Mouse (Mus musculus): Measurements from ENCODE around the gene Thumpd3. TPM values are rescaled to one million over a fixed set of nuclear protein-coding genes. Genes with fewer than 3 reads are reported as not detected.

Gene Thumpd3
- total RNA-seq, 1 experiment: 63.6 TPM

- DNase-seq (ENCODE audit: low read depth, low spot score): no peak
- Histone ChIP-seq H3K4me3 (ENCODE audit: insufficient read depth in 1 of 2, low read depth in 1 of 2, low read length in 2 of 2, poor library complexity in 1 of 2, severe bottlenecking in 1 of 2) (no peak overlapping the region), H3K9ac (ENCODE audit: insufficient read depth, low read depth, low read length, poor library complexity, severe bottlenecking) (no peak overlapping the region), H3K9me3 (ENCODE audit: control insufficient read depth, insufficient read depth, low read depth, low read length) (no peaks in the 10 kb centered on the region), H3K36me3 (ENCODE audit: control insufficient read depth, insufficient read depth, low read length, poor library complexity, severe bottlenecking) (peaks cover 17% of the 10 kb centered on the region), H3K27ac (ENCODE audit: insufficient read depth, low read depth, low read length, poor library complexity, severe bottlenecking) (no peak overlapping the region), H3K4me1 (ENCODE audit: control insufficient read depth in 2 of 2, insufficient read depth in 2 of 2, low read length in 2 of 2, poor library complexity in 1 of 2) (peaks cover 0 to 4% of the 10 kb centered on the region in 2 experiments; a peak in 1 of 4 replicates)
- TF ChIP-seq ZNF384 (IDR thresholded peaks at IDR 0.05; ENCODE audit: low read depth, low read length) (no peak), HCFC1 (IDR thresholded peaks at IDR 0.05; ENCODE audit: borderline replicate concordance, insufficient read depth, low read length) (no peak), ZC3H11A (IDR thresholded peaks at IDR 0.05; ENCODE audit: borderline replicate concordance, low read depth, low read length) (no peak), CHD2 (IDR thresholded peaks at IDR 0.05; ENCODE audit: low read depth, low read length) (no peak), MAFK (IDR thresholded peaks at IDR 0.05; ENCODE audit: insufficient read depth, low read depth, low read length) (no peak)
- in situ Hi-C loops (cut with MboI; ENCODE audit: low sequenced_read_pairs in 2 of 2, unreplicated experiment in 2 of 2): no loop called here
These were observed 3.1 kb downstream of the Thumpd3 start for GRCm38 (mm10) chr6:113049159-113049558.

- Histone ChIP-seq H3K9me3 (ENCODE audit: control insufficient read depth, insufficient read depth, low read depth, low read length) (no peaks in the 10 kb centered on the region), H3K36me3 (ENCODE audit: control insufficient read depth, insufficient read depth, low read length, poor library complexity, severe bottlenecking) (peaks cover 15% of the 10 kb centered on the region), H3K27ac (ENCODE audit: insufficient read depth, low read depth, low read length, poor library complexity, severe bottlenecking) (no peak overlapping the region), H3K4me3 (ENCODE audit: insufficient read depth in 1 of 2, low read depth in 1 of 2, low read length in 2 of 2, poor library complexity in 1 of 2, severe bottlenecking in 1 of 2) (no peak overlapping the region), H3K9ac (ENCODE audit: insufficient read depth, low read depth, low read length, poor library complexity, severe bottlenecking) (no peak overlapping the region), H3K4me1 (ENCODE audit: control insufficient read depth in 2 of 2, insufficient read depth in 2 of 2, low read length in 2 of 2, poor library complexity in 1 of 2) (no peaks in the 10 kb centered on the region)
- in situ Hi-C loops (cut with MboI; ENCODE audit: low sequenced_read_pairs in 2 of 2, unreplicated experiment in 2 of 2): no loop called here
- TF ChIP-seq ZC3H11A (IDR thresholded peaks at IDR 0.05; ENCODE audit: borderline replicate concordance, low read depth, low read length) (no peak), CHD2 (IDR thresholded peaks at IDR 0.05; ENCODE audit: low read depth, low read length) (no peak), MAFK (IDR thresholded peaks at IDR 0.05; ENCODE audit: insufficient read depth, low read depth, low read length) (no peak), ZNF384 (IDR thresholded peaks at IDR 0.05; ENCODE audit: low read depth, low read length) (no peak), HCFC1 (IDR thresholded peaks at IDR 0.05; ENCODE audit: borderline replicate concordance, insufficient read depth, low read length) (no peak)
- no peak for DNase-seq (ENCODE audit: low read depth, low spot score)
These were observed 6.9 kb downstream of the Thumpd3 start for GRCm38 (mm10) chr6:113052972-113053371.

DNA sequence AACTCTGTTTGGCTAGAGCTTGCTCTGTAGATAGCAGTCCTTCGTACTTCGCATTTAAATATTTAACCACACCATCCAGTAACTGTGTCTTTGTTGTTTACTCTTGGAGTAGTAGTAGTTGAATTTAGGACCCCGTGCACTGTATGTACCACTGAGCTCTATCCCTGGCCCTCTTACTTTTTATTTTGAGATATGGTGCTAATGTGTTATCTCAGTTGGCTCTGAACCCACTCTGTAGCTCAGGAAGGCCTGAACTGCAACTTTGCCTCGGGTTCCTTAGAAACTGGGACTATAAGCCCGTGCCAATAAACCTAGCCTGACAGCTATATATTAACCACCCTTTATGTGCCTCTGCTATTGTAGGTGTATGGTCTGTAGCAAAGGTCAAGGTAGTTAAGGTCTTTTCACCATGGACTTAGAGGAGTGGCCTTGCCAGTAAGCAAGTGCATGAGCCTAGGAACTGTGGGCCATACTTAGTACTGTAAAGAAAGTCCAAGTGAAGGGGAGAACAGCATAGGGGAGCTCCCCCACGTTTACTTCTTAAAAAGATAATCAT lies 8.6 kb downstream of the Thumpd3 start:
- H3K27ac ChIP-seq (ENCODE audit: insufficient read depth, low read depth, low read length, poor library complexity, severe bottlenecking): no peak overlapping the region
- peaks cover 15% of the 10 kb centered on the region for H3K36me3 ChIP-seq (ENCODE audit: control insufficient read depth, insufficient read depth, low read length, poor library complexity, severe bottlenecking)
- TF ChIP-seq ZNF384 (IDR thresholded peaks at IDR 0.05; ENCODE audit: low read depth, low read length) (no peak), HCFC1 (IDR thresholded peaks at IDR 0.05; ENCODE audit: borderline replicate concordance, insufficient read depth, low read length) (no peak), ZC3H11A (IDR thresholded peaks at IDR 0.05; ENCODE audit: borderline replicate concordance, low read depth, low read length) (no peak), CHD2 (IDR thresholded peaks at IDR 0.05; ENCODE audit: low read depth, low read length) (no peak), MAFK (IDR thresholded peaks at IDR 0.05; ENCODE audit: insufficient read depth, low read depth, low read length) (no peak)
- H3K9ac ChIP-seq (ENCODE audit: insufficient read depth, low read depth, low read length, poor library complexity, severe bottlenecking): no peak overlapping the region
- H3K4me3 ChIP-seq (ENCODE audit: insufficient read depth in 1 of 2, low read depth in 1 of 2, low read length in 2 of 2, poor library complexity in 1 of 2, severe bottlenecking in 1 of 2): no peak overlapping the region
- no peak for DNase-seq (ENCODE audit: low read depth, low spot score)
- no peaks in the 10 kb centered on the region for H3K9me3 ChIP-seq (ENCODE audit: control insufficient read depth, insufficient read depth, low read depth, low read length)
- H3K4me1 ChIP-seq (ENCODE audit: control insufficient read depth in 2 of 2, insufficient read depth in 2 of 2, low read length in 2 of 2, poor library complexity in 1 of 2): no peaks in the 10 kb centered on the region
- in situ Hi-C loops (cut with MboI; ENCODE audit: low sequenced_read_pairs in 2 of 2, unreplicated experiment in 2 of 2): no loop called here

GRCm38 (mm10) chr6:113060892-113061563 lies 15.0 kb downstream of the Thumpd3 start:
- Histone ChIP-seq H3K4me1 (ENCODE audit: control insufficient read depth in 2 of 2, insufficient read depth in 2 of 2, low read length in 2 of 2, poor library complexity in 1 of 2) (no peaks in the 10 kb centered on the region), H3K36me3 (ENCODE audit: control insufficient read depth, insufficient read depth, low read length, poor library complexity, severe bottlenecking) (peaks cover 16% of the 10 kb centered on the region), H3K27ac (ENCODE audit: insufficient read depth, low read depth, low read length, poor library complexity, severe bottlenecking) (no peak overlapping the region), H3K9me3 (ENCODE audit: control insufficient read depth, insufficient read depth, low read depth, low read length) (no peaks in the 10 kb centered on the region), H3K9ac (ENCODE audit: insufficient read depth, low read depth, low read length, poor library complexity, severe bottlenecking) (no peak overlapping the region), H3K4me3 (ENCODE audit: insufficient read depth in 1 of 2, low read depth in 1 of 2, low read length in 2 of 2, poor library complexity in 1 of 2, severe bottlenecking in 1 of 2) (no peak overlapping the region)
- TF ChIP-seq MAFK (IDR thresholded peaks at IDR 0.05; ENCODE audit: insufficient read depth, low read depth, low read length): no peak
- TF ChIP-seq ZNF384 (IDR thresholded peaks at IDR 0.05; ENCODE audit: low read depth, low read length): no peak
- TF ChIP-seq ZC3H11A (IDR thresholded peaks at IDR 0.05; ENCODE audit: borderline replicate concordance, low read depth, low read length): no peak
- no peak for DNase-seq (ENCODE audit: low read depth, low spot score)
- in situ Hi-C loops (cut with MboI; ENCODE audit: low sequenced_read_pairs in 2 of 2, unreplicated experiment in 2 of 2): no loop called here
